Mouse (Mus musculus) embryonic stem cell, embryonic (primary cell): Measurements from ENCODE around the gene Osbpl8.
"Not testable (repeated sequence)": the region's sequence is repeated elsewhere in the genome, so short reads cannot be mapped to it uniquely, and the experiment has no call there.

Experiments
- CTCF ChIA-PET, 4 experiments: fragments of 300-600 bp in 2 of 4; fragments of 350-600 bp in 2 of 4; sonication (Branson Sonifier 250); formaldehyde crosslinking; loops; one replicate each; lab custom pipeline; 2022; ENCODE audit warnings: inconsistent platforms in 2 of 4; lab: Charles Lee
- POLR2A ChIA-PET, 4 experiments: fragments of 300-600 bp in 2 of 4; fragments of 350-600 bp in 2 of 4; sonication (Branson Sonifier 250); formaldehyde crosslinking; loops; one replicate each; lab custom pipeline; 2022; ENCODE audit warnings: antibody characterized with exemption in 4 of 4, inconsistent platforms in 1 of 4; lab: Charles Lee

The Osbpl8 gene

DNA sequence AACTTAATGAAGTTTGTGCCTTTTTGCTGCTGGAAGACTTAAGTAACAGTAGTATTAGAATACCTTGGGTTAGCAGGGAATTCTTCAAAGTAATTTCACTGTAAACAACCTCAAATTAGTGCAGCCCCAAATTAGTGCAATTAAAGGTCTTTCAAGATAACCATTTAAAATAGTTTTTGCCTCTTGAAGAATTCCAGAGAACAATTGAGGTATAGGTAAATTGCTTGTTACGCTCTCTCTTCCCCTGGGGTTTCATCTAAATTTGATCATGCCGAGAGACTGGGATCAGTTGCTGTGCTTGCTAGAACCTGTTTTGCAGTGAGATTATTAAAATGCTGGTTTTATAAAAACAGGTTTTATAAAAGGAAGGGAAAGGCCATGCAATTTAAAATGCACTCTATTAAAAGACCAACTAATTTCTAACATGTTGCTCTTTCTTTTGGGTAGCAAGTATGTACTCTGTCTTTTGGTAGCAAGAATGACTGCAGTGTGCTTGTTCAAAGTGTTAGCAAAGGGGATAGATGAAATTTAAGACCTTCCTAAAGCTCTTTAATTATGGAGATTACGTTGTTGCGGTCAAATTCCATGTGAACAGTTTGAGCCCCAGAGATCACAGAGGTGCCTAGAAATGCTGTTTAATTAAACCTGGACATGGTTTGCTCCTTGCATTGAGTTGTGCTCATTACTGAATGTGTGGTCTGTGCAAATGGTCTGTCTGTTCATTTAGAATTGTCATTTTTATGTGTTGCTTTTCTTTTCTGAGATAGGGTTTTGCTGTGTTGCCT is 1.7 kb downstream of the Osbpl8 start:
- CTCF ChIA-PET, result no interaction called here
- POLR2A ChIA-PET, result interaction anchor here in 3 of 4 experiments (0.6 to 2.9 kb wide), 11 partner anchors 10 to 235 kb away, joined by 3 to 26 read pairs (median 5); partner anchors contain the start of gene Bbs10 (in 1 of the 3)

DNA sequence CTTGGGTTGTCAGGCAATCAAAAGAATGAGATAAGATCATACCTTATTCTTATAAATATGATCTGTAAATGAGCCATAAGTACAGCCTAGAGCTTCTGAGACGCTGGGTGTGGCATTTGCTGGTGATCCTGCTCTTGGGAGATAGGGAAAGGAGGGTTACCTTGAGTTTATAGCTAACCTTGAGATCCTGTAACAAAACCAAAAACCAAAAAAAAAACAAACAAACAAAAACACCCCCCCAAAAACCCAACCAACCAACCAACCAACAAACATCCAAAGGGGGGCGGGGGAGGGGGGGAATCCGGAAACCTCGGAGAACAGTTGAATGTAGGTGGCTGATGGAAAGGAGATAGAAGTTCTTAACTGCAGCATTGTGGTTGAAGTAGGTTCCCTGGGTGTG is 2.9 kb downstream of the Osbpl8 start:
- POLR2A ChIA-PET, result interaction anchor here in 1 of 4 experiments (0.7 to 0.9 kb wide), 3 partner anchors 59 to 370 kb away, joined by 3 to 4 read pairs (median 3); partner anchors contain the start of gene Bbs10
- CTCF ChIA-PET, result no interaction called here

DNA sequence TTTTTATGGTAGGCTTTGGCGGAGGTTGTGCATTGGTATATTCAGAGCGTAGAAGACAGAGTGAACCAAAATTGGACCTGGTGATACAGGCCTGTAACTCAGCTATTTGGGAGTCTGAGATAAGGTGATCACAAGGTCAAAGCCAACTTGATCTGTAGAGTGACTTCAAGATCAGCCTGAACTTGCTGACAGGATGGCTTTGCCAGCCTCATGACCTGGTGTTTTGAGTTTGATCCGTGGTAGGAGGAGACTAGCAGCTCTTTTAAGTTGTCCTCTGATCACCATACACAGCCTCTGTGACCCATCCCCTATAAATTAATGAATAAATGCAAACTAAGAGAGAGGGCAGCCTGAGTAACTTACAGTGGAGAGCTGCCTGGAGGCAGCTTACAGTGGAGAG is 3.8 kb downstream of the Osbpl8 start:
- ChIA-PET CTCF (interaction anchor here in 1 of 4 experiments (0.6 kb wide), 1 partner anchor 829 kb away, joined by 4 read pairs; no protein-coding TSS in a partner anchor), POLR2A (interaction anchor here in 3 of 4 experiments (0.8 to 1.3 kb wide), 6 partner anchors 9 to 130 kb away, joined by 3 to 5 read pairs (median 3); partner anchors contain the start of gene Bbs10 (in 1 of the 3))

DNA sequence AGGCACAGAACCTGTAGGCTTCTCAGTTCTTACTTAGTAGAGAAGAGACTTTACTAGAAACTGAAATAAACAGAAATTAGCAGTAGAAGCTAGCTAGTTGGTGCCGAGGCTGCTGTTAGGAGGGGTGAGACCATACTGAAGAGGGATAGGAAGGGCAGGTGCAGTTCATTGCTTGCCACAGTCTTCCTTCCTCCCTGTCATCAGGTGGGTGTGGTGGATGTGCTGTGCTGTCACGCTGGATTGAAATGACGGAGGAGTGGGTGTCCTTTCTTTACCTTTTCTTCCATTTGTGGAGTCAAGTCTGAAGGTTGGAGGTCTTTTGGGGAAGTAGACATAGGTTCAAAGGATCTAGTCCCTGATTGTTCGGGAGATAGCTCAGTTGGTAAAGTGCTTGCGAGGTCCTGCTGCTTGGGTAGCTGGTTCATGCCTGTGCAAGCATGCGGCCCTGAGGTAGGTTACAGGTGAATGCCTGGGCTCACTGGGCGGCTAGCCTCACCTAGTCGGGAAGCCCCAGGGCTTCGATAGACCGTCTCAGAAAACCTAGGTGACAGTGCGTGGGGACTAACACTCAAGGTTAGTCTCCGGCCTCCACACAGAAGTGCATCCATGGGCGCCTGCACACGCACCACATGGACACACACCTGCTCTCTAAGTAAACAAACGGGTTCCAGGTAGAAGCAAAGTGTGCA is 6.8 kb downstream of the Osbpl8 start:
- ChIA-PET CTCF (interaction anchor here in 3 of 4 experiments (0.5 to 1.5 kb wide), 3 partner anchors 9 to 57 kb away, joined by 3 to 6 read pairs (median 5); no protein-coding TSS in a partner anchor), POLR2A (interaction anchor here in 3 of 4 experiments (0.6 to 1.2 kb wide), 4 partner anchors 10 to 240 kb away, joined by 3 to 8 read pairs (median 3); no protein-coding TSS in a partner anchor)

DNA sequence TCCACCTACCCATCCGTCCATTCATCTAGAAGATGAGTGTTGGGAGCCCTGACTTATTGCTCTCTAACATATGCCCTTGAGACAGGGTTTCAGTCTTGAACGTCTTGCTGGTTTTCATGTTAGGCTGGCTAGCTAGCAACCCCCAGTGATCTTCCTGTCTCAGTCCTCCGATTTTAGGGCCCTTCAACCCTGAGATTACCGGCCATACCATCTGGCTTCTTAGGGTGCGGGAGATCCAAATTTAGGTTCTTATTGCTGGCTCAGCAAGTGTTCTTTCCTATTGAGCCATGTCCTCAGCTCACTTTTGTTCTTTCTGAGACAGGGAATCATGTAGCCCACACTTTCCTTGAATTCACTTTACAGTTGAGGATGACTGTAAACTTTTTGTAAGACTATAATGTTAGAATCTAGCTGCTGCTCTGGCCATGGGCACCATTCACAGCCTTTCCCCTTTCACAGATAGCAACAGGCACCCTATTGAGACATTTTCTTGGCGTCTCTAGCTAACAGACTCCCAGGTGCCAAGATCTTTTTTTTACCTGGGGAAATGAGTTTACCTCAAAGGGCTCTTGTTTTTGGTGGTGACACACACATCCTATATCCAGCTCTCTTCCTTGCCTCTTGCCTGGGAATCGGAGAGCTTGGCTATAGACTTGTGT is 9.2 kb downstream of the Osbpl8 start:
- ChIA-PET CTCF (interaction anchor here in 2 of 4 experiments (0.9 to 1.0 kb wide), 2 partner anchors 53 to 66 kb away, joined by 3 to 4 read pairs; no protein-coding TSS in a partner anchor), POLR2A (interaction anchor here in 2 of 4 experiments (0.8 to 1.8 kb wide), 3 partner anchors 9 to 739 kb away, joined by 3 to 5 read pairs (median 3); partner anchors contain the start of gene Osbpl8 (in 2 of the 2))

DNA sequence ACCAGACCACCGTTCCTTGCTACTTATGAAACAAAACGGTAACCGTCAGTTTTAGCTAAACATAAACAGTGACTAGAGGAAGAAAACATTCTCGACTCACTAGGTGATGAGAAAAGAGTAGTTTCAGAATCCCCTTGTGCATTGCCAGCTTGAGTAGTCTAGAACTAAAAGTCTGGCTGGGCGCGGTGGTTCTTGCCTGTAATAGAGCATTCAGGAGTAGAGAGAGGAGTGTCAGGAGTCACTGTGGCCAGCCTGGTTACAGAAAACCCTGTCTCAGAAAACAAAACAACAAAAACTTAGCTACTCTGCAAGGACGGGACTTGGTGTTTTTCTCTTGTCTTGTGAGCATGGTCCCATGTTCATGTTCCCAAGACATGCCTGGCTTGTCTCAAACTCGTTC is 12.8 kb downstream of the Osbpl8 start:
- ChIA-PET POLR2A (interaction anchor here in 2 of 4 experiments (0.9 to 1.9 kb wide), 5 partner anchors 9 to 121 kb away, joined by 3 to 9 read pairs (median 3); partner anchors contain the start of genes Bbs10 (in 1 of the 2) and Osbpl8 (in 1 of the 2)), CTCF (interaction anchor here in 1 of 4 experiments (1.1 kb wide), 1 partner anchor 444 kb away, joined by 3 read pairs; no protein-coding TSS in a partner anchor)

DNA sequence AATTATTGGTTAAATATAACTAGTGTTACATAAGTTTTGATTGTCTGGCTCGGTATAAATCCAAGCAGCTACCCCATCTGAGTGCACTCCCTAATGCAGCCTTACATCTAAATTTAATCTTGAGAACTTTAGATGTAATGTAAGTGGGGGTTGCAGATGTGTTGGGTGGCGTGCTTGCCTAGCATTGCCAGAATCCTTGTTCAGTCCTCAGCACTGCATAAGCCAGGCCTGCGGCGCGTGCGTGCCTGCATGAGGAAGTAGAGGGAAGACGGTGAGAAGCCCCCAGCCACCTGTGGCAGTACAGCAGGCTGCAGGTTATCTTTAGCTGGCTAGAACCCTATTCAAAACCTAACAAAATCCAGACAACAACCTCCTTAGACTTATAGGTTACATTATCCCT is 13.5 kb downstream of the Osbpl8 start:
- CTCF ChIA-PET, result no interaction called here
- POLR2A ChIA-PET, result interaction anchor here in 2 of 4 experiments (1.3 to 1.9 kb wide), 2 partner anchors 9 to 13 kb away, joined by 3 to 9 read pairs; partner anchors contain the start of gene Osbpl8 (in 1 of the 2)

DNA sequence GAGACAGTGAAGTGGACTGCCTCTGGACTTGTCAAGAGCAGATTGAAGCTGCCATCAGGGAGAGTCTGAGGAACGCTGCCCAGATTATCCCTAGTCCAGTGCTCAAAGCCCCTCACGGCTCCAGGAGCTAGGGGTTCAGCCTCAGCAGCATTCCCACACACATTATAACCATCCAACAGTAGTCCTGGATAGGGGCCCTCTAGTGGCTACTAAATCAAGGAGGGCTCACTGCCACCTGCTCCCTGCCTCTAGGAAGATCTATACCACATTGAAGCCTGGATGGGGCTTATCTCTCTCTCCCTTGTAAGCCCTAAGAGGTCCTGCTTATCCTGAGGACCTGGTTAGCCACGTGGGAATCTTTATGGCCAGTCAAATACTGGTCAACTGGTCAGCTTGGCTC is 16.1 kb downstream of the Osbpl8 start:
- POLR2A ChIA-PET, result interaction anchor here in 2 of 4 experiments (0.6 to 2.6 kb wide), 5 partner anchors 9 to 170 kb away, joined by 3 to 10 read pairs (median 3); partner anchors contain the start of gene Osbpl8 (in 1 of the 2)
- CTCF ChIA-PET, result interaction anchor here (0.5 to 2.3 kb wide), 10 partner anchors 9 to 527 kb away, joined by 3 to 8 read pairs (median 3); no protein-coding TSS in a partner anchor

DNA sequence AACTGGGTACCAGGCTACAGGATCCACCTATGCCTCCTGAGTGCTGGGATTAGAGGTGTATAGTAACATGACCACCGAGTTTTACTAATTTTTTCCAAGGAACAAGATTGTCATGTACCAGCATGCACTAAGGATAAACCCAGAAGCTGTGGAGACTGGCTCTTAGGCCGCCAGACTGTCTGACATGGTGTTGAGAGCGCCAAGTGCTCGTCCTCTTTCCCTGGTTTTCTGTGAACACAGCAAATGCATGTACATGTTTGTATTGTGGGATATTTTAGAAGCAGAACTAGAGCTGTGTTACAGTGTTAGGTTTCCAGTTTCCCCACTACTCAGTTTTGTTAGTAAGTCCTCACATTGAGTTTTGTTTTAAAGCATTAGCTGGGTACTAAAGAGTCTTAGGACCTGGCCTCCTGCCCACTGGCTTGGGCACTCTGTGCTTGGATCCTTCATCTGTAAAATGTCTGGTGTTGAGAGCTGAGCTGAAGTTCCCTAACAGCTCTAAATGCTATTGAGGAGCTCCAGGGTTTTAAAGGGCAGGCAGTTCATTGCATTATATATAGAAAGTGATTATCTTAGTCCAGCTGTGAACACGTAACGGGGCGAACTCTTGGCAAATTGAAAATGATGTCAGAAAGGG is 19.2 kb downstream of the Osbpl8 start:
- CTCF ChIA-PET, result interaction anchor here in 2 of 4 experiments (0.6 to 1.2 kb wide), 3 partner anchors 11 to 56 kb away, joined by 3 read pairs; no protein-coding TSS in a partner anchor
- POLR2A ChIA-PET, result interaction anchor here in 2 of 4 experiments (0.7 to 1.5 kb wide), 3 partner anchors 19 to 115 kb away, joined by 3 to 4 read pairs (median 4); partner anchors contain the start of genes Osbpl8 (in 2 of the 2) and Bbs10 (in 1 of the 2)

DNA sequence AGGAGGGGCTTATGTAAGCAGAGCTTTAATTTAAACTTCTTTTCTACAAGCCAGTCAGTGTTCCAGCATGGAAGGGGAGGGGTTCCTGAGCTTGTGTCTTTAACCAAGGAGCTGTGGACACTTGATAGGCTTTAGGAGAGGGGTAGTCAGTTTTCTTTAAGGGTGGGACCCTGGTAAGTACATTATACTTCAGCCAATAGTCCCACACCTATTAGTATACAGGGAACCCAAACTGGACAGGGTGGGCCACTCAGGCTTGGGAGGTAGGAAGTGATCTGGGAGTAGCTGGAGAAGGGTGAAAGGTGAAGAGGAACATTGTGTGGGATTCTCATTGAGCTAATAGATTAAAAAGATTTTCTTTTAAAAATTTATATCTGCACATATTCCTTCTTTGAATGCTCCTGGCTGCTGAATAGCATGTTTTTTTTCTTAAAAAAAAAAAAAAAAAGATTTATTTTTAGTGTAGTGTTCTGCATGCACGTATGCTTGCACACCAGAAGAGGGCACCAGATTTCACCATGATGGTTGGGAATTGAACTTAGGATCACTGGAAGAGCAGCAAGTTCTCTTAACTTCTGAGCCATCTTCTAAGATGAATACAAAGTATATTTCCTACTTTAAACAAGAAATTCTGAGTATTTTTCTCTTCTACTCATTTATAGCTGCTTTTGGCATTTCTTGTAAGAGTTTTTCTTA is 21.2 kb downstream of the Osbpl8 start:
- CTCF ChIA-PET, result interaction anchor here in 3 of 4 experiments (0.6 to 1.2 kb wide), 8 partner anchors 11 to 1407 kb away, joined by 3 to 6 read pairs (median 3); no protein-coding TSS in a partner anchor
- POLR2A ChIA-PET, result interaction anchor here in 1 of 4 experiments (0.7 kb wide), 1 partner anchor 112 kb away, joined by 3 read pairs; no protein-coding TSS in a partner anchor

DNA sequence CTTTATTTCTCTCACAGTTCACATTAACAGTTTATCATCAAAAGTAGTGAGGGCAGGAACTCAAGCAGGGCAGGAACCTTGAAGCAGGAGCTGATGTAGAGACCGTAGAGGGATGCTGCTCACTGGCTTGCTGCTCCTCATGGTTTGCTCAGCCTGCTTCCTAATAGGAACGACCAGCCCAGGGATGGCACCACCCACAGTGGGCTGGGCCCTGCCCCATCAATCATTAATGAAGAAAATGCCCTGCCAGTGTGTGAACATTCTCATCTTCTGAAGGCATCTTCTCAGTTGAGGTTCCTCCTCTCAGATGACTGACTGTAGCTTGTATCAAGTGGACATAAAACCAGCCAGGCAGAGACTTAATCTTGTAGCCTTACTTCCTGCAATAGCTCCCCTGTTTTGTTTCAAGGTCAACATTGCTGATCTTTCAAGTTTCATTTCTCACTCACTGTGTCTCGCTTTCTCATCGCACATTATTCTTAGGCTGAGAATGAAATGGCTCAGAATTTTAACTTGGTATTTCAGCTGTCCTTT is 24.5 kb downstream of the Osbpl8 start:
- ChIA-PET POLR2A (interaction anchor here in 1 of 4 experiments (0.8 kb wide), 1 partner anchor 8 kb away, joined by 3 read pairs; no protein-coding TSS in a partner anchor), CTCF (no interaction called here)

DNA sequence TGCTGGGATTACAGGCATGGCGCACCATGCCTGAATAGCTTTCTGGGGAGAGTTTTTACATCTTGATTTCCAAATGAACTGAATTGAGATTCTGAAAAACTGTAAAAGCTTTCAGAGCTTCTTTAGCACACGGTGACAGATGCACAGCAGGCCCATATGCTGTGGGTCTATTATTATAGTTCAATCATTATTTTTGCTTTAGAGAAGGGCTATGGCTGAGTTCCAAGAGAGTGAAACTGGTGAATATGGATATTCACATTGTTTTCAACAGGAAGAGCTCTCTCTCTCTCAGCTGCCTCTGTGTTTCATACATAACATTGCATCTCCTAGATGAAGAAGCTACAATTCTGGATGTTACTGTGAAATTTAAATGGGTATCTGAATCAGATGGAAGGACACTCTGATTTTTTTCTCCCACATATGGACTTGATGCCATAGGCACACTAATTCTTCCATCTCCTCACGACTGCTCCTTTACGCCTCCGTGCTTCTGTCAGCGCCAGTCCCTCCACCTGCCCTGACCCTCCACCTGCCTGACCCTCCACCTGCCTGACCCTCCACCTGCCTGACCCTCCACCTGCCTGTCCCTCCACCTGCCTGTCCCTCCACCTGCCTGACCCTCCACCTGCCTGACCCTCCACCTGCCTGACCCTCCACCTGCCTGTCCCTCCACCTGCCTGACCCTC is 25.7 kb downstream of the Osbpl8 start:
- ChIA-PET CTCF (interaction anchor here in 1 of 4 experiments (0.6 kb wide), 1 partner anchor 84 kb away, joined by 4 read pairs; no protein-coding TSS in a partner anchor), POLR2A (interaction anchor here in 2 of 4 experiments (0.6 to 0.7 kb wide), 2 partner anchors 228 to 266 kb away, joined by 3 read pairs; no protein-coding TSS in a partner anchor)

DNA sequence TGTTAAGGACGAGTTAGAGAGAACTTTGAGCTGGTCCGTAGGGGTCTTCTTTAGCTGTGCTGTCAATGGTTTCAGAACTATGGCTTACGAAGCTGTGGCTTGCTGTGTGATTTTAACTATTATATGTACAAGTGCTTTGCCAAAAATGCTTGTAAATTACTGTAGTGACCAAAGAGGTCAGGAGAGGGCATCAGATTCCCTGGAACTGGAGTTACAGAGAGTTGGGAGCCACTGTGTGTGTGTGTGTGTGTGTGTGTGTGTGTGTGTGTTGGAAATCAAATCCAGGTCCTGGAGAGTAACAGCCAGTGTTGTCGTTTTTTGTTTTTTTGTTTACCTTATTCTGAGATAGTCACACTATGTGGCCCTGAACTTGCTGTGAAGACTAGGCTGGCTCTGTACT is 29.0 kb downstream of the Osbpl8 start:
- POLR2A ChIA-PET, result no interaction called here
- CTCF ChIA-PET, result interaction anchor here in 1 of 4 experiments (0.6 kb wide), 1 partner anchor 22 kb away, joined by 3 read pairs; no protein-coding TSS in a partner anchor

DNA sequence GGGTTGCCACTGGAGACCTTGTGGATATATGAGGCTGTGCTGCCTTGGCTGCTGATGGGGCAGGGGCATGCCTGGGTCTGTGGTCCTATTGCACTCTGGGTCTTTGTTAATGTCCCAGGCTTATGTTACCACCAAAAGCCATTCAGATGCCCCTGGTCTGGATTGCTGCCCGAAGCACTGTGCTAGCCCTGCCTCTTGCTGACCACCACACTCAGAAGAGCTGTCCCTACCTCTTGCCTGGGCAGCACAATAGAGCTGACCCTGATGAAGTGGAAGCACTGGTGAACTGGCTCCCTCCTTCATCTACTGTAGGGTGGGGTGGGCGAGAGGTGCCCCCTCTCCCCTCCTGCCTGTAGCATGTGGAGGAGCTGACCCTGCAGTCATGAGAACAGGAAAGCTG is 31.6 kb downstream of the Osbpl8 start:
- CTCF ChIA-PET, result interaction anchor here in 2 of 4 experiments (0.6 to 0.8 kb wide), 4 partner anchors 11 to 628 kb away, joined by 3 to 6 read pairs (median 4); no protein-coding TSS in a partner anchor
- POLR2A ChIA-PET, result interaction anchor here in 1 of 4 experiments (1.3 kb wide), 1 partner anchor 19 kb away, joined by 3 read pairs; no protein-coding TSS in a partner anchor

DNA sequence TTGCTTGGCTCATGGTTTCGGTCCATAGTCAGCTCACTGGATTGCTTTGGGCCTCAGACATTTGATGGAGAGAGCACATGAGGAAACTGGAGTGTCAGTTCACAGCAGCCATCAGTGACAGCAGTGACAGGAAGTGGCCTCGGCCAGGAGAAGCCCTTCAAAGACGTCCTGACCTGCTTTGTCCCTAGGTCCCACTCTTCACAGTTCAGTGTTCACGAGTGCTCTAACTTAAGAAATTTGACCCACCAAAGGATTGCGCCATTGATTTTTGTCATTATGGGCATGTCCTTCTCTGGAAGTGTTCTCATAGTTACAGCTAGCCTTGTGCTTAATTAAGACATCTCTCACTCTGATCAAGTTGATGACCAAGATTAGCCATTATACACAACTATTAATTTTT is 34.2 kb downstream of the Osbpl8 start:
- POLR2A ChIA-PET, CTCF ChIA-PET: not testable (repeated sequence)
